Mouse (Mus musculus) MEL (cell line): ENCODE data around the gene Kcns1. TPM values are rescaled to one million over a fixed set of nuclear protein-coding genes. Genes with fewer than 3 reads are reported as not detected.

Experiments
- DNase-seq: peaks from one replicate; pipeline ENCODE4 v3.0.0; 2011; ENCODE audit warnings: low read depth, low spot score
- H3K27ac ChIP-seq: 2 replicates; pipeline ENCODE4 v1.5.1; 2012; ENCODE audit warnings: low read depth, mild to moderate bottlenecking, control low read depth, low read length, moderate library complexity; ENCODE audit not compliant: control insufficient read depth
- H3K27me3 ChIP-seq, 2 experiments: fragments of 150-350 bp in 1 of 2; sonication (generic) in 1 of 2; 2 replicates each; pipeline ENCODE4 v1.6.1; 2012; ENCODE audit warnings: low read length in 2 of 2, mild to moderate bottlenecking in 2 of 2, improper control_type of control experiment in 1 of 2, moderate library complexity in 1 of 2; ENCODE audit not compliant: insufficient read depth in 2 of 2, control insufficient read depth in 1 of 2
- H3K36me3 ChIP-seq, 2 experiments: 2 replicates each; pipeline ENCODE4 v1.6.1; 2012 to 2014; ENCODE audit warnings: low read length in 2 of 2, improper control_type of control experiment in 1 of 2, inconsistent platforms in 1 of 2, mild to moderate bottlenecking in 1 of 2; ENCODE audit not compliant: insufficient read depth in 2 of 2, control insufficient read depth in 1 of 2
- H3K4me1 ChIP-seq, 2 experiments: fragments of 150-350 bp in 1 of 2; sonication (generic) in 1 of 2; 2 replicates each; pipeline ENCODE4 v1.6.1; 2012; ENCODE audit warnings: low read length in 2 of 2, improper control_type of control experiment in 1 of 2, mild to moderate bottlenecking in 1 of 2; ENCODE audit not compliant: insufficient read depth in 2 of 2, control insufficient read depth in 1 of 2
- H3K4me3 ChIP-seq, 2 experiments: fragments of 150-350 bp in 1 of 2; sonication (generic) in 1 of 2; 2 replicates each; pipeline ENCODE4 v1.5.1; 2012; ENCODE audit warnings: low read depth in 2 of 2, low read length in 2 of 2, mild to moderate bottlenecking in 2 of 2, moderate library complexity in 2 of 2, control low read depth in 1 of 2, improper control_type of control experiment in 1 of 2; ENCODE audit not compliant: control insufficient read depth in 1 of 2, insufficient read depth in 1 of 2
- H3K79me2 ChIP-seq: 2 replicates; pipeline ENCODE4 v1.6.1; 2012; ENCODE audit warnings: mild to moderate bottlenecking, low read length, moderate library complexity; ENCODE audit not compliant: control insufficient read depth, poor library complexity, insufficient read depth
- H3K9ac ChIP-seq: 2 replicates; pipeline ENCODE4 v1.6.1; 2012; ENCODE audit warnings: low read depth, mild to moderate bottlenecking, control low read depth, low read length, moderate library complexity; ENCODE audit not compliant: control insufficient read depth, poor library complexity, severe bottlenecking
- H3K9me3 ChIP-seq: fragments of 150-350 bp; sonication (generic); replicated peaks from 2 replicates; pipeline ENCODE4 v1.6.1; 2012; ENCODE audit warnings: mild to moderate bottlenecking, low read length, improper control_type of control experiment, moderate library complexity; ENCODE audit not compliant: insufficient read depth
- CHD1 ChIP-seq: IDR thresholded peaks from 2 replicates; pipeline ENCODE4 v1.6.1; 2012; ENCODE audit warnings: low read depth, mild to moderate bottlenecking, inconsistent platforms, low read length, improper control_type of control experiment
- CTCF ChIP-seq, 3 experiments: IDR thresholded peaks in 2 of 3; conservative IDR thresholded peaks in 1 of 3; 2 replicates each; pipeline ENCODE4 v1.5.1; 2011 to 2012; ENCODE audit warnings: low read length in 3 of 3, low read depth in 2 of 3, mild to moderate bottlenecking in 2 of 3, improper control_type of control experiment in 1 of 3, inconsistent platforms in 1 of 3, mixed read lengths in 1 of 3, moderate library complexity in 1 of 3; ENCODE audit not compliant: control insufficient read depth in 1 of 3, insufficient read depth in 1 of 3, poor library complexity in 1 of 3, severe bottlenecking in 1 of 3
- EP300 ChIP-seq, 2 experiments: IDR thresholded peaks; 2 replicates each; pipeline ENCODE4 v1.6.1; 2011; ENCODE audit warnings: improper control_type of control experiment in 2 of 2, low read length in 2 of 2, low read depth in 1 of 2, mild to moderate bottlenecking in 1 of 2
- ETS1 ChIP-seq: IDR thresholded peaks from 2 replicates; pipeline ENCODE4 v1.6.1; 2012; ENCODE audit warnings: low read depth, mild to moderate bottlenecking, inconsistent platforms, low read length, improper control_type of control experiment, moderate library complexity
- GATA1 ChIP-seq: IDR thresholded peaks from 2 replicates; pipeline ENCODE4 v1.6.1; 2011; ENCODE audit warnings: low read depth, low read length, improper control_type of control experiment
- HCFC1 ChIP-seq: IDR thresholded peaks from 2 replicates; pipeline ENCODE4 v1.6.1; 2012; ENCODE audit warnings: low read depth, mild to moderate bottlenecking, inconsistent platforms, low read length, improper control_type of control experiment, moderate library complexity
- MXI1 ChIP-seq: IDR thresholded peaks from 2 replicates; pipeline ENCODE4 v1.6.1; 2011; ENCODE audit warnings: mild to moderate bottlenecking, low read depth, low read length, improper control_type of control experiment
- POLR2A ChIP-seq, 2 experiments: IDR thresholded peaks; 2 replicates each; pipeline ENCODE4 v1.6.1; 2011 to 2012; ENCODE audit warnings: low read length in 2 of 2, mild to moderate bottlenecking in 2 of 2, control low read depth in 1 of 2, improper control_type of control experiment in 1 of 2, low read depth in 1 of 2, moderate library complexity in 1 of 2; ENCODE audit not compliant: control insufficient read depth in 1 of 2, insufficient read depth in 1 of 2, poor library complexity in 1 of 2
- POLR2AphosphoS5 ChIP-seq: IDR thresholded peaks from 2 replicates; pipeline ENCODE4 v1.6.1; 2012; ENCODE audit warnings: low read depth, borderline replicate concordance, mild to moderate bottlenecking, inconsistent platforms, low read length, moderate library complexity, mixed read lengths
- RAD21 ChIP-seq: IDR thresholded peaks from 2 replicates; pipeline ENCODE4 v1.6.1; 2011; ENCODE audit warnings: mild to moderate bottlenecking, low read depth, low read length, improper control_type of control experiment
- SIN3A ChIP-seq: IDR thresholded peaks from 2 replicates; pipeline ENCODE4 v1.6.1; 2012; ENCODE audit warnings: low read length, improper control_type of control experiment, inconsistent platforms
- USF1 ChIP-seq: IDR thresholded peaks from 2 replicates; pipeline ENCODE4 v1.6.1; 2014; ENCODE audit warnings: low read depth, mild to moderate bottlenecking, inconsistent platforms, low read length, improper control_type of control experiment, moderate library complexity
- ZNF384 ChIP-seq: IDR thresholded peaks from 2 replicates; pipeline ENCODE4 v1.6.1; 2012; ENCODE audit warnings: low read depth, mild to moderate bottlenecking, inconsistent platforms, low read length, improper control_type of control experiment
- polyA plus RNA-seq, 2 experiments: library from polyadenylated mRNA; stranded (reverse) in 1 of 2; unstranded in 1 of 2; fragments of >175 nt in 1 of 2; fragments of >200 nt in 1 of 2; gene quantifications; 2 replicates each; pipeline versions ENCODE4 v1.2.1 to v1.2.4; 2012; ENCODE audit warnings: low replicate concordance in 2 of 2, low read depth in 1 of 2; ENCODE audit not compliant: insufficient read length in 2 of 2, insufficient read depth in 1 of 2, missing spikeins in 1 of 2
- total RNA-seq: library from RNA; depleted of rRNA; stranded (reverse); fragments of 300-350 nt; gene quantifications from 2 replicates; pipeline ENCODE4 v1.2.3, GENCODE M21; 2012

Kcns1 gene
- total and polyA plus RNA-seq, 3 experiments = not detected

DNA sequence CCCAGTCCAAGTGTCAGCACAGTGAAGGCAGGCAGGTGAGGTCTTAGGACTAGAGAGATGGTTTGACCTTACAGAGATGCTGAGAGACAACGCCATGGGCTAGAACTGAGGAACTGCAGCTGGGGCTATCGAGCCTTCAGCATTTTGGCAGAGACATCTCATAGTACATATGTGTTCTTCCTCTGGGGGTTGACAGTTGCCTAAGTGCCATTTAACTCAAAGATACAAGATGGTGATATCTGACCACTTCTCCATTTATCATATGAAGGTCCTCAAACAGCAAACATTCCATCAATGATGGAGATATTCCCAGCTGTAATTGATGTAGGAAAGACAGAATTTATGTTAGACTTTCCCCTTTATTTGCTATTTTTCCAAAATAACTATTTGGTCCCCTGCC is 43.6 kb downstream of the Kcns1 start:
- no peak overlapping the region for H3K27ac ChIP-seq
- no peak overlapping the region for H3K4me3 ChIP-seq
- DNase-seq = peak; percentile 50
- TF ChIP-seq GATA1 (peak; percentile 52), HCFC1 (no peak), ETS1 (peak; percentile 39; the same call in 1 of the 2 replicates), EP300 (IDR thresholded peaks at IDR 0.05; ENCODE audit: low read depth in 1 of 2, low read length in 2 of 2) (peak; percentile 53; a peak in 3 of 4 replicates), SIN3A (0 out of 2 replicates have a peak, but pooled peaks have one; percentile 25), POLR2AphosphoS5 (no peak), MXI1 (0 out of 2 replicates have a peak, but pooled peaks have one; percentile 28)
- H3K9ac ChIP-seq = no peak overlapping the region
- H3K9me3 ChIP-seq = no peaks in the 10 kb centered on the region
- no peaks in the 10 kb centered on the region for H3K27me3 ChIP-seq
- H3K36me3 ChIP-seq = peaks cover 6 to 8% of the 10 kb centered on the region in 2 experiments
- no peaks in the 10 kb centered on the region for H3K79me2 ChIP-seq
- peaks cover 3 to 8% of the 10 kb centered on the region in 2 experiments; a peak in 3 of 4 replicates for H3K4me1 ChIP-seq

DNA sequence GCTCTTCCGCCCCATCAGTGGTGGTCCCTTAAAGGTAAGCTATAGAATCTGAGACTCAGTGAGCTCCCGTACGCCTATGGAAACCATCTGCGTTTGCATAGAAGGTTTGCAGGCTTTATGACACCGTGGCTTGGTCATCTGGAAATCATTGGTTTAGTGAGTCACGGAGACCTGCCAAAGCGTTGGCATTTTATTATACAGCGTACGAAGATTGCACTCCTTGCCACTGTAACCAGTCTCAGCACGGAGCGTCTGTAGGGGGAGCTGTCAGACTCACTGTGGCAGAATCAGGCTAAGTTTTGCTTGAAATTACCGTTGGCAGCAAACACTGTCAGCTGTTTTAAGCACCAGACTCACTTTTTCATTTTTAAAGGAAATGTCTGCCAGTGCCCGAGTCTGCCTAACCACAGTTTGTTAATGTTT is 44.4 kb downstream of the Kcns1 start:
- TF ChIP-seq CTCF (IDR thresholded peaks at IDR 0.05 in 2 of 3, conservative IDR thresholded peaks at IDR 0.05 in 1 of 3; ENCODE audit: control insufficient read depth in 1 of 3, insufficient read depth in 1 of 3, low read depth in 2 of 3, low read length in 3 of 3, poor library complexity in 1 of 3, severe bottlenecking in 1 of 3) = peak in 2 of 3 experiments; percentile 30 to 37; a peak in 4 of 6 replicates
- no peak for TF ChIP-seq POLR2A (IDR thresholded peaks at IDR 0.05; ENCODE audit: control insufficient read depth in 1 of 2, insufficient read depth in 1 of 2, low read depth in 1 of 2, low read length in 2 of 2, poor library complexity in 1 of 2)
- Histone ChIP-seq H3K36me3 (peaks cover 6 to 8% of the 10 kb centered on the region in 2 experiments), H3K79me2 (no peaks in the 10 kb centered on the region), H3K27me3 (no peaks in the 10 kb centered on the region), H3K9me3 (no peaks in the 10 kb centered on the region), H3K4me1 (peaks cover 3 to 8% of the 10 kb centered on the region in 2 experiments; a peak in 3 of 4 replicates), H3K4me3 (no peak overlapping the region), H3K27ac (no peak overlapping the region), H3K9ac (no peak overlapping the region)
- DNase-seq = peak; percentile 12

DNA sequence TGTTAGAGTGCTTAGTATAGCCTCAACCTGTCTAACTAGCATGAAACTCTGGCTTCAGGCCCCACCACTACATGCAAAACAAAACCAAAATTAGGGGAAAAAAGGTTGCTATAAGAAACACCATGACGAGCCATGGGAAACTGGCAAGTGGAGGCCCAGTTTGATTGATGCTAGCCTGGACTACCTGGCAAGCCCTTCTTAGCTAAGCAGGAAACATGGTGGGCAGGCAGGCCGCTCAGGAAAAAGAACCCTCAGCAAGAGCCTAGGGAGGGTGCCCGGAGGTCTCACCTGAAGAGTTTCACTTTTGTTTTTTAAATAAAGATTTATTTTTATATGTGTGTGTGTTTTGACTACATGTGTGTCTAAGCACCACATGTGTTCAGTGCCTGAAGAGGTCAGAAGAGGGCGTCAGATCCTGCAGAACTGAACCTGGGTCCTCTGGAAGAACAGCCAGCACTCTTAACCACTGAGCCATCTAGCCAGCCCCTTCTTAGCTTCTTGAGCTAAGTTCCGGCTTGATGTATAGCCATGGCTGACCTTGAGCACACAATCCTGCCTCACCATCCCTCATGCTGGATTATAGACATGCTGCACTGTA is 47.6 kb downstream of the Kcns1 start:
- H3K27ac ChIP-seq = no peak overlapping the region
- no peak for TF ChIP-seq CHD1
- no peak for TF ChIP-seq USF1
- 0 out of 2 replicates have a peak, but pooled peaks have one; percentile 3 for TF ChIP-seq RAD21
- no peak for TF ChIP-seq ZNF384
- TF ChIP-seq, all 39 proteins: peak for 1
- Histone ChIP-seq H3K79me2 (no peaks in the 10 kb centered on the region), H3K9ac (no peak overlapping the region), H3K4me1 (peaks cover 3 to 8% of the 10 kb centered on the region in 2 experiments; a peak in 3 of 4 replicates), H3K27me3 (no peaks in the 10 kb centered on the region), H3K4me3 (no peak overlapping the region), H3K9me3 (no peaks in the 10 kb centered on the region), H3K36me3 (peaks cover 5 to 8% of the 10 kb centered on the region in 2 experiments)
- no peak for DNase-seq
